Mouse (Mus musculus) CH12.LX (cell line): ENCODE data around the gene Immp2l. TPM values are rescaled to one million over a fixed set of nuclear protein-coding genes. Genes with fewer than 3 reads are reported as not detected.

Experiments
- DNase-seq: peaks from one replicate; pipeline ENCODE4 v3.0.0-alpha.2; 2013; ENCODE audit errors: extremely low read depth
- H3K27ac ChIP-seq: 2 replicates; pipeline ENCODE4 v1.5.1; 2012; ENCODE audit warnings: low read depth, mild to moderate bottlenecking, control low read depth, moderate library complexity; ENCODE audit not compliant: insufficient read depth
- H3K27me3 ChIP-seq: replicated peaks from 2 replicates; pipeline ENCODE3; 2012; ENCODE audit warnings: inconsistent platforms
- H3K36me3 ChIP-seq, 2 experiments: replicated peaks in 1 of 2; 2 replicates each; pipeline versions ENCODE3 to v1.6.1; 2012; ENCODE audit warnings: inconsistent platforms in 1 of 2, low read length in 1 of 2, mild to moderate bottlenecking in 1 of 2, mixed read lengths in 1 of 2, moderate library complexity in 1 of 2; ENCODE audit not compliant: control insufficient read depth in 1 of 2, insufficient read depth in 1 of 2
- H3K4me1 ChIP-seq, 2 experiments: 2 replicates each; pipeline ENCODE4 v1.6.1; 2012; ENCODE audit warnings: inconsistent platforms in 1 of 2, moderate library complexity in 1 of 2; ENCODE audit not compliant: insufficient read depth in 2 of 2, control insufficient read depth in 1 of 2
- H3K4me2 ChIP-seq: 2 replicates; pipeline ENCODE4 v1.6.1; 2012; ENCODE audit warnings: low read depth, mild to moderate bottlenecking, control low read depth; ENCODE audit not compliant: poor library complexity, insufficient read depth, severe bottlenecking
- H3K4me3 ChIP-seq, 3 experiments: fragments of 150-350 bp in 1 of 3; sonication (generic) in 1 of 3; replicated peaks in 1 of 3; 2 replicates each; pipeline versions ENCODE3 to v1.5.1; 2011 to 2012; ENCODE audit warnings: low read depth in 2 of 3, low read length in 2 of 3, mild to moderate bottlenecking in 2 of 3, moderate library complexity in 2 of 3, control low read depth in 1 of 3, improper control_type of control experiment in 1 of 3, inconsistent platforms in 1 of 3, mixed read lengths in 1 of 3; ENCODE audit not compliant: poor library complexity in 1 of 3
- H3K79me2 ChIP-seq: replicated peaks from 2 replicates; pipeline ENCODE4 v1.6.1; 2012; ENCODE audit warnings: mild to moderate bottlenecking, moderate library complexity; ENCODE audit not compliant: control insufficient read depth, poor library complexity, insufficient read depth, severe bottlenecking; ENCODE audit errors: extremely low read depth
- H3K9ac ChIP-seq: 2 replicates; pipeline ENCODE4 v1.6.1; 2012; ENCODE audit warnings: low read depth, mild to moderate bottlenecking, control low read depth, moderate library complexity; ENCODE audit not compliant: insufficient read depth
- H3K9me3 ChIP-seq: replicated peaks from 2 replicates; pipeline ENCODE3; 2012; ENCODE audit warnings: low read length, inconsistent platforms, mixed read lengths
- CHD2 ChIP-seq: IDR thresholded peaks from 2 replicates; pipeline ENCODE4 v1.6.1; 2011; ENCODE audit warnings: low read length, improper control_type of control experiment
- CTCF ChIP-seq, 2 experiments: IDR thresholded peaks in 1 of 2; conservative IDR thresholded peaks in 1 of 2; 2 replicates each; pipeline ENCODE4 v1.5.1; 2011 to 2012; ENCODE audit warnings: low read depth in 2 of 2, low read length in 2 of 2, improper control_type of control experiment in 1 of 2, inconsistent platforms in 1 of 2, mild to moderate bottlenecking in 1 of 2, moderate library complexity in 1 of 2
- E2F4 ChIP-seq: IDR thresholded peaks from 2 replicates; pipeline ENCODE4 v1.6.1; 2011; ENCODE audit warnings: low read depth, low read length, improper control_type of control experiment; ENCODE audit not compliant: insufficient replicate concordance
- EP300 ChIP-seq: IDR thresholded peaks from 2 replicates; pipeline ENCODE4 v1.6.1; 2011; ENCODE audit warnings: low read length, improper control_type of control experiment
- GABPA ChIP-seq: IDR thresholded peaks from 2 replicates; pipeline ENCODE4 v1.6.1; 2012; ENCODE audit warnings: low read depth, low read length, improper control_type of control experiment, inconsistent platforms; ENCODE audit not compliant: insufficient replicate concordance
- HCFC1 ChIP-seq: IDR thresholded peaks from 2 replicates; pipeline ENCODE4 v1.6.1; 2012; ENCODE audit warnings: low read depth, mild to moderate bottlenecking, inconsistent platforms, low read length, improper control_type of control experiment
- IRF4 ChIP-seq: IDR thresholded peaks from 2 replicates; pipeline ENCODE4 v1.6.1; 2014; ENCODE audit warnings: low read depth, mild to moderate bottlenecking, inconsistent platforms, low read length, improper control_type of control experiment
- JUN ChIP-seq: IDR thresholded peaks from 2 replicates; pipeline ENCODE4 v1.6.1; 2011; ENCODE audit warnings: low read depth, mild to moderate bottlenecking, low read length, improper control_type of control experiment, moderate library complexity; ENCODE audit not compliant: insufficient read depth
- KAT2A ChIP-seq: IDR thresholded peaks from 2 replicates; pipeline ENCODE4 v1.6.1; 2012; ENCODE audit warnings: low read length, improper control_type of control experiment, inconsistent platforms; ENCODE audit not compliant: insufficient replicate concordance
- MAFK ChIP-seq: IDR thresholded peaks from 2 replicates; pipeline ENCODE4 v1.6.1; 2011; ENCODE audit warnings: low read length, improper control_type of control experiment; ENCODE audit not compliant: insufficient replicate concordance
- MAX ChIP-seq: IDR thresholded peaks from 2 replicates; pipeline ENCODE4 v1.6.1; 2011; ENCODE audit warnings: low read length, improper control_type of control experiment
- MAZ ChIP-seq: IDR thresholded peaks from 2 replicates; pipeline ENCODE4 v1.6.1; 2012; ENCODE audit warnings: low read depth, mild to moderate bottlenecking, inconsistent platforms, low read length, improper control_type of control experiment, moderate library complexity
- MEF2A ChIP-seq: IDR thresholded peaks from 2 replicates; pipeline ENCODE4 v1.6.1; 2014; ENCODE audit warnings: low read depth, mild to moderate bottlenecking, inconsistent platforms, low read length, improper control_type of control experiment, borderline replicate concordance
- PAX5 ChIP-seq: IDR thresholded peaks from 2 replicates; pipeline ENCODE4 v1.6.1; 2012; ENCODE audit warnings: low read length, inconsistent platforms, mixed read lengths
- POLR2A ChIP-seq: IDR thresholded peaks from 2 replicates; pipeline ENCODE4 v1.6.1; 2011; ENCODE audit warnings: low read depth, mild to moderate bottlenecking, improper control_type of control experiment, low read length
- POLR2AphosphoS2 ChIP-seq: IDR thresholded peaks from 2 replicates; pipeline ENCODE4 v1.6.1; 2011; ENCODE audit warnings: low read depth, low read length, improper control_type of control experiment
- RAD21 ChIP-seq: IDR thresholded peaks from 2 replicates; pipeline ENCODE4 v1.6.1; 2011; ENCODE audit warnings: low read depth, mild to moderate bottlenecking, low read length, improper control_type of control experiment, moderate library complexity
- SMC3 ChIP-seq: IDR thresholded peaks from 2 replicates; pipeline ENCODE4 v1.6.1; 2011; ENCODE audit warnings: low read depth, low read length, improper control_type of control experiment
- TCF12 ChIP-seq: IDR thresholded peaks from 2 replicates; pipeline ENCODE4 v1.6.1; 2014; ENCODE audit warnings: low read depth, mild to moderate bottlenecking, inconsistent platforms, low read length, improper control_type of control experiment
- USF2 ChIP-seq: conservative IDR thresholded peaks from 2 replicates; pipeline ENCODE4 v1.6.1; 2011; ENCODE audit warnings: low read depth, low read length, improper control_type of control experiment
- ZMIZ1 ChIP-seq: IDR thresholded peaks from 2 replicates; pipeline ENCODE4 v1.6.1; 2012; ENCODE audit warnings: low read depth, mild to moderate bottlenecking, inconsistent platforms, low read length, improper control_type of control experiment
- ZNF384 ChIP-seq: IDR thresholded peaks from 2 replicates; pipeline ENCODE4 v1.6.1; 2012; ENCODE audit warnings: low read depth, low read length, improper control_type of control experiment, inconsistent platforms
- dilution Hi-C: fragments of 300-500 bp; cut with MboI; formaldehyde crosslinking; loops from 2 replicates; pipeline ENCODE4 v1.14.3; 2020; ENCODE audit warnings: low sequenced_read_pairs; ENCODE audit not compliant: extremely low pct_unique_long_range_greater_than_20kb, extremely low pct_ligation_motif_present
- in situ Hi-C: fragments of 300-500 bp; cut with MboI; formaldehyde crosslinking; loops from 3 replicates; pipeline ENCODE4 v1.14.3; 2019; ENCODE audit warnings: low sequenced_read_pairs, low pct_ligation_motif_present, low pct_unique_long_range_greater_than_20kb, mixed read lengths
- polyA plus RNA-seq: library from polyadenylated mRNA; unstranded; fragments of >175 nt; gene quantifications from 2 replicates; pipeline ENCODE4 v1.2.1, GENCODE M21; 2012; ENCODE audit warnings: low read depth; ENCODE audit not compliant: insufficient read length
- total RNA-seq, 2 experiments: library from RNA; depleted of rRNA; stranded (reverse); fragments of 300-350 nt in 1 of 2; fragments of >200 nt in 1 of 2; gene quantifications; 2 replicates each; pipeline ENCODE4 v1.2.3; 2012 to 2014

Immp2l gene
- total and polyA plus RNA-seq, 3 experiments: 4.8 to 16.5 (median 9.9) TPM

GRCm38 (mm10) chr12:41354857-41355256 is 331.0 kb downstream of the Immp2l start:
- no peaks in the 10 kb centered on the region for H3K27me3 ChIP-seq
- no peaks in the 10 kb centered on the region for H3K36me3 ChIP-seq
- no peak overlapping the region for H3K9ac ChIP-seq
- H3K4me1 ChIP-seq: no peaks in the 10 kb centered on the region
- no peak for TF ChIP-seq JUN
- no peak overlapping the region for H3K4me2 ChIP-seq
- H3K79me2 ChIP-seq: no peaks in the 10 kb centered on the region
- no peak for DNase-seq
- H3K27ac ChIP-seq: no peak overlapping the region
- dilution Hi-C loops: no loop called here
- in situ Hi-C loops: no loop called here
- no peaks in the 10 kb centered on the region for H3K9me3 ChIP-seq
- no peak overlapping the region for H3K4me3 ChIP-seq

- no peak for DNase-seq
- in situ Hi-C loops (no loop called here), dilution Hi-C loops (no loop called here)
Measured at GRCm38 (mm10) chr12:41356040-41356439, 332.1 kb downstream of the Immp2l start.

GRCm38 (mm10) chr12:41386685-41387084 is 362.8 kb downstream of the Immp2l start:
- Histone ChIP-seq H3K27me3 (no peaks in the 10 kb centered on the region), H3K36me3 (no peaks in the 10 kb centered on the region), H3K79me2 (no peaks in the 10 kb centered on the region), H3K4me3 (no peak overlapping the region), H3K9ac (no peak overlapping the region), H3K4me1 (no peaks in the 10 kb centered on the region), H3K4me2 (no peak overlapping the region), H3K27ac (no peak overlapping the region), H3K9me3 (no peaks in the 10 kb centered on the region)
- no peak for DNase-seq
- dilution Hi-C loops (no loop called here), in situ Hi-C loops (no loop called here)
- no peak for TF ChIP-seq SMC3
- no peak for TF ChIP-seq ZNF384
- TF ChIP-seq MAX: no peak
- TF ChIP-seq USF2: no peak
- TF ChIP-seq EP300: no peak
- TF ChIP-seq POLR2A: no peak
- no peak for TF ChIP-seq MAZ
- no peak for TF ChIP-seq E2F4
- TF ChIP-seq CHD2: no peak
- TF ChIP-seq MEF2A: no peak
- TF ChIP-seq IRF4: no peak
- TF ChIP-seq GABPA: no peak
- no peak for TF ChIP-seq POLR2AphosphoS2
- TF ChIP-seq ZMIZ1: no peak
- no peak for TF ChIP-seq CTCF (conservative IDR thresholded peaks at IDR 0.05 in 1 of 2, IDR thresholded peaks at IDR 0.05 in 1 of 2; ENCODE audit: low read depth in 2 of 2, low read length in 2 of 2)
- TF ChIP-seq, all 38 proteins: peak for 0

More at GRCm38 (mm10) chr12:41356040-41356439, 332.1 kb downstream of the Immp2l start:
- no peaks in the 10 kb centered on the region for H3K4me1 ChIP-seq
- H3K27me3 ChIP-seq: no peaks in the 10 kb centered on the region
- no peak overlapping the region for H3K4me3 ChIP-seq
- no peaks in the 10 kb centered on the region for H3K36me3 ChIP-seq
- H3K9me3 ChIP-seq: no peaks in the 10 kb centered on the region
- TF ChIP-seq MAZ: no peak
- TF ChIP-seq TCF12: no peak
- TF ChIP-seq RAD21: no peak
- no peak for TF ChIP-seq POLR2A
- TF ChIP-seq USF2: no peak
- no peak for TF ChIP-seq JUN
- TF ChIP-seq KAT2A: no peak
- no peak for TF ChIP-seq SMC3
- TF ChIP-seq MAX: no peak
- no peak for TF ChIP-seq MEF2A
- no peak for TF ChIP-seq MAFK
- no peak for TF ChIP-seq CTCF (conservative IDR thresholded peaks at IDR 0.05 in 1 of 2, IDR thresholded peaks at IDR 0.05 in 1 of 2; ENCODE audit: low read depth in 2 of 2, low read length in 2 of 2)
- TF ChIP-seq HCFC1: no peak
- no peak for TF ChIP-seq IRF4
- TF ChIP-seq PAX5: no peak
- no peak overlapping the region for H3K27ac ChIP-seq
- no peak overlapping the region for H3K9ac ChIP-seq
- no peak overlapping the region for H3K4me2 ChIP-seq
- H3K79me2 ChIP-seq: no peaks in the 10 kb centered on the region
